Mouse (Mus musculus) CD4-positive helper T cell, adult 2 months (primary cell): Measurements from ENCODE around the gene Mest.
A peak's percentile ranks its signal among the peaks of the same experiment; 100 is the strongest.

Source experiments
- DNase-seq: peaks from one replicate; pipeline ENCODE4 v3.0.0-alpha.2; 2012; ENCODE audit warnings: low read depth, missing footprints, low spot score

The Mest gene

DNA sequence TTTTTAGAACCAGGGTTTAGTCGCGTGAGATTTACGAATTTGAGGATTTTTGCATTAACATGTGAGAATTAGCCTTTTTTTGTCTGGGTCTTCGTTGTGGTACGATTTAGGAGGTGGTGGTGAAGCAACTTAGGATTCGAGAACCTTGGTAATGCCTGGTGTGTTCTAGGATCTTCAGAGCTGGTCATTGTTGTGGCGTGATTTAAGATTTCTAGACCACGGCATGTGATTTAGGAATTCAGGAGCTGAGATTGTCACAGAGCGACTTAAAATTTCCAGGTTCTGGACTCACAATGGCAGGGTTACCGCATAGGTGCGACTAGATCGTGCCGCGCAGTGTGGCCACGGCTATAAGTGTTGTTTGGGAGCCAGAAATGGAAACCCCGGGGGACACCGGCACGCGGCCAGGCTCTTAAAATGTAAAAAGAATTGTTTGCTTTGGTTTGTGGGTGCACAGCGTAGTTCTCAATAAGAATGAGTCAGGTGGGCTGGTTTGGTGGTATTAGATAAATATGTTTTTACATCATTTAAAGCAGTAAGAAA is 15.2 kb downstream of the Mest start:
- DNase-seq = no peak

DNA sequence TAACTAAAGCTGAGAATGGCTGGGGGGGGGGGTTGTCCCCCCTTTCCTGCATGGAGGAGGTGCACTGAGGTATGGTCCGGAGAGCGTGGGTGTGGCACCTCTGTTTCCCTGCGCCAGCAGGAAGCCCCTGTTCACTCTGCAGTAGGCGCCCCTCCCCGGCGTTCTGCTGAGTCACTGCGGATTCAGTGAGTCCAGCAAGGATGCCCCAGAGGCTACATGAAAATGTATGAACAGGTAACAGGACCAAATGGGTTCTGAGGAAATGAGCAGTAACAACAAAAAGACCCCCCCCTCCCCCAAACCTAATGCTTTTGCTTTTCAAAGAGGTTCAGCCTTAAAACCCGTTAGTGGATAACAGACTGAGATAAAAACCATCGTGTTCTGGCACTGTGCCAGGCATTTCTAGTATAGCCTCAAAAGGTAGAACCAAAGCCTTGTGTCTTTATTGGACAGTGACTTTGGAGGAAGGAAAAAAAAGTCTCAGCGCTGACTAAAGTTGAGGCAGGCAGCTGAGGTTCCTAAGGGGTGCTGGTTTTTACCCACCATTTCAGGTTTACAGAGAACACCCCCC is 15.9 kb downstream of the Mest start:
- DNase-seq = peak; percentile 31

DNA sequence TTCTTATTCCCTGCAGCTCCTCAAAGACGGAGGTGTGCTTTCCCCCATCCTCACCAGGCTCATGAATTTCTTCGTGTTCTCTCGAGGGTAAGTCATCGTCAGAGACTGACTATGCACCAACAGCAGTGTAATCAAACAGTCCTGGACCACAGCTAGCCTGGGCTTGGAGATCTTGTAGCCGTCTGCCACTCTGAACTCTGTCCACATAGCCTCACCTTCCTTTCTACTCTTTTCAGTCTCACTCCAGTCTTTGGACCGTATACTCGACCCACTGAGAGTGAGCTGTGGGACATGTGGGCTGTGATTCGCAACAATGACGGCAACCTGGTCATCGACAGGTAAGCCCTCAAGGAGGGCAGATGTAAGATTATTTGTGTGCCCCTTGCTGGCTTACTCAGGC is 21.5 kb downstream of the Mest start:
- DNase-seq = no peak

DNA sequence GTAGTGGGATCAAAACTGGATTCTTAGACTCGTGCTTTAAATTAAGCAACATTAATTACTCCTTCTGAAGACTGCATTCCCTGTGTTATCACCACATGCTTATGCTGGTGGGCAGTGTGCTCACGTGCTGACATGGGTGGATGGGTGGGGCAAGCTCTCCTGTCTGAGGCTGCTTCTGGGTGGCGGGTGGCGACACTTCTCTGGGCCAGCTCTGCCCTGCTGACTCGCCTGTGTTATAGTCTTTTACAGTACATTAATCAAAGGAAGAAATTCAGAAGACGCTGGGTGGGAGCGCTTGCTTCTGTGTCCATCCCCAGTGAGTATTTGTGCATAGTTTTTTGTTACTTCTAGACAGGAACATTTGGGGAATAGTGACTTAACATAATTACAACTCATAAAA is 22.2 kb downstream of the Mest start:
- no peak for DNase-seq

DNA sequence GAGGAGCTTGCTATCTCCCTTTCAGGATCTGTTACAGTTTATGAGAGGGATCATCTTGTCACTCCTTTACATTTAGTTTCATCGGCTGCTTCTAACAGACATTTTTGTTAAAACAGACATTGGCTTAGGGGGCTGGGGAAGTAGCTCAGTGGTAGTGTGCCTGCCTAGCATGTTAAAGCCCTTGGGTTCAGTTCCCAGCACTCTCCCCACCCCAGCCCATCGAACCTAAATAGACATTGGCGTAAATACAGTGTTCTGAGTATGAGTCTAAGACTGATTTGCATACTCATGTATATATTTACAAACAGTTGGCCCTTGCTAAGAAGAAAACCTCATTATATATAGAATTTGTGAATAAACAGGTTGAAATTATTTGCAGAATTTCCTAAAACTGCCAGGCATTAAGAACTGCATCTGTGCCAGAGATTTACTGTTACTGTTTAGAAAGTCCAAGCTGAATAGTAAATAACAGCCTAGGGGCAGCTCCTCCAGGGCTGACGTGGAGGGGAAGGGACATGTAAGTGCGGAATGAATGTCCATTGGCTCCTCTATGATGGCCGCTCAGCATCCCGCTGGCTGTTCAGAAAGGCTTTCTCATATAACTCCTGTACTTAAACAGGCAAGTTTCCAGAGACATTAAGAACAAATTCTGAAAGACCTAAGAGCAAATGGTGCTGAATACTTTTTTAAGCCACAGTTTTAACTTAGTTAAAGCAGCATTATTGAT is 24.4 kb downstream of the Mest start:
- DNase-seq = no peak

DNA sequence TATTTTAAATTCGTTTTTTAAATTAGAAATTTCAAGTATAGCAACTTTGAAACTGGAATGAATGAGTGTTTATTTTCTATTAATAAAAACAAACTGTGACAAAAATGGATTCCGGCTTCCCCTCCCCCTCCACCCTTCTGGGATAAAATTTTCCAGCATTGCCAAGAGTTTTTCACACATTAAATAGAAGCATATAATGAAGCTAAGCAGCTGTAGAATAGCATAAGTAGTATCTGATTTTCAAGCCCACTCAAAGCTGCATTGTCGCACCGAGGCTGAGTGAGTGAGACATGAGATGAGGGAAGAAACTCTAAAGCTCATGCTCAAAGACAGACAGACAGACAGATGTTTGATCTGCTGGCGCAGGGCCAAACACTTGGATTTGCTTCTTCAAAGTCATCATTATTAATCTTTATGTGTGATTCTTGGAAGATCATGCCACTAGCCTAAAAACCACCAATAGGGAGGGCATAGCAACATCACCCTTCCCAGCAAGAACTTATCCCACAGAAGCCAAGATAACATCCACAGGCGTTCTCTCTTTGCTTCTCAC is 25.1 kb downstream of the Mest start:
- no peak for DNase-seq

DNA sequence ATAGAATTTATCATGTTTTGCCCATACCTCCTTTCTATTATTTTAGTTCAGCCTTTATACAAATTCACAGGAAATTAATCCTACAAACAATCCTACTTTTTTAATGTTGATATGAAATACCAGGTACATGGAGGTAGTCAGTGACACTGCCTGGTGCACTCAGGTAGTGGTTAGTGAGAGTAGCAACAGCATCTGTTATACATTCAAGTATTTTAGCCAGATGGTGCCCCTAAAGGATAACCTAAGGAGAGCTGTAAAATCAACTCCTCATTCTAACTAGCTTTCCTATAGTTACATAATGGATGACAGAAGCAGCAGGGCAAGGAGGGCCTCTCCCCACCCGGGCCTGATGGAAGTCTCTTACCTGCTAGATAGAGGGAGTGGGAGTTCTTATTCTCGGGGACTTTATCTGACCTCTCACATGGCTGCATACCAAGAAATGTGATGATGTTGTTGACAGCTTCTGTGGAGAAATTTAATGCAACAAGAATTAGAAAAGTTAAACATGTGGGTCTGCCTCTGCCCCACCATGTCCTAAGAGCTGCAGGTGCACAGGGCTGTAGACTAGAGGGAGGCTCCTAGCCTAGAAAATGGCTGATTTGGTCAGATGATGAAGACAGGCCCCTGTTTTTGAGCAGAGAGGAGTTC is 25.8 kb downstream of the Mest start:
- DNase-seq = no peak

DNA sequence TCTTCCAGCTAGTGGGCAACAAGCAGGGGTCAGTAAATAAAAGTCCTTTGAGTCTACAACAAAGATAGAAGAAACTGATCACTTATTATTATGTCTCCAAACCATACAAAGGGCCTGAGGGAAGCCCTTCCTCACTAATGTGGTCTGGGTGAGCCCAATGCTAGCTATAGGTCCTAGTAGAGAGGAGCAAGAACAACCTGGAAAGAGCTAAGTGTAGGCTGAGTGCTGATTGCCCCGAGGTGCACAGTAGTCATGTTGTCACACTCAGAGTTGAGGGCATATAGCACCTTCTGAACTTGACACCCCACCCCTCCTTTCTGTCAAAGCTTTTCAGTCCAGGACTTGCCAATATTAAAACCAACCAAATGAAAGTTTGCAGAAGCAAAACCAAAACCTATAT is 26.5 kb downstream of the Mest start:
- no peak for DNase-seq

DNA sequence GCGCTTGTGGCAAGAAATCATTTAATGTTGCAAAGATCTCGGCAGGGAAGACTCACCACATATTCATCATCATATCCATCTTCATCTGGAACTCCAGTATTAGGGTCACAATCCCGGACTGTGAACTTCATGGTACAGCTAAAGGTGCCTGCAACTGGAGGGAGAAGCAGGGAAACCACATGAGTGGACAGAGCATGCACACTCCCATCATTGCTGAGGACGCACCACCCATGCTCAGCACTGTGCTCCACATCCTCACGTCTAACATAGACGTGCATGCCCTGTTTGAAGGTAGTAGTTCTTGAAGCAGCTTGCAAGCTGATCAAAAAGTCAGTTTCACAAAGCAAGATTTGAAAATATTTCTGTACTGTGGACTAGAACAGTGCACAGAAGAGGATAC is 27.1 kb downstream of the Mest start:
- DNase-seq = no peak

DNA sequence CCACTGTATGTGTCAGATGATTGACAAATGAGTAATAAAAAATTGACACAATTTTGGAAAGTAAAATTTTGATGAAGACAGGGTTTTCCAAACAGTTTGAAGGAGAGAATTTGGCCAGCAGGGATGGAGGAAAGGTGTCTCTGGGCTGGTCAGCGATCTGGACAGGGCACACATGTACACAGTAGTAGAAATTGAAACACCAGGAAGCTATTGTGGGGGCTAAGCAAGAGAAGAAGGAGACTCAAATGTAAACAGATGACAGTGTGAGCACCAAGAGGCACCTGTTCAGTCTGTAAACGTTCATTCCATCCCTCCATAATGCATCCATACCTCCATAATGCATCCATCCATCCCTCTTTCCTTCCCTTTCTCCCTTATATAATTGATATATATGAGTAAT is 27.9 kb downstream of the Mest start:
- no peak for DNase-seq
